Mouse (Mus musculus) frontal cortex, postnatal 14 days (tissue): Measurements from ENCODE around the gene Mtif2.
A peak's percentile ranks its signal among the peaks of the same experiment; 100 is the strongest.
"Not testable (repeated sequence)": the region's sequence is repeated elsewhere in the genome, so short reads cannot be mapped to it uniquely, and the experiment has no call there.

ENCODE experiments used
- DNase-seq, 2 experiments: peaks; one replicate each; pipeline ENCODE4 v3.0.0; 2022; ENCODE audit warnings: low spot score in 2 of 2

Mtif2 gene

GRCm38 (mm10) chr11:29525988-29526794 is at the start of gene Mtif2:
Mtif2 (plus strand) TSS chr11:29526408.
- peak; percentile 69 to 70 for DNase-seq

- no peak for DNase-seq
Measured at GRCm38 (mm10) chr11:29493135-29493534, 33.1 kb upstream of the Mtif2 start.

GRCm38 (mm10) chr11:29496962-29497361 is 29.2 kb upstream of the Mtif2 start:
- no peak for DNase-seq

- DNase-seq: no peak
Measured at GRCm38 (mm10) chr11:29503948-29504893, 22.0 kb upstream of the Mtif2 start.

- no peak for DNase-seq
Measured at GRCm38 (mm10) chr11:29504899-29505625, 21.1 kb upstream of the Mtif2 start.

GRCm38 (mm10) chr11:29509421-29509820 is 16.8 kb upstream of the Mtif2 start:
- DNase-seq: no peak

- no peak for DNase-seq
Measured at GRCm38 (mm10) chr11:29512818-29513535, 13.2 kb upstream of the Mtif2 start.

GRCm38 (mm10) chr11:29514325-29514681 is 11.9 kb upstream of the Mtif2 start:
- no peak for DNase-seq

- DNase-seq: peak; percentile 55 to 67
Measured at GRCm38 (mm10) chr11:29514682-29515412, 11.4 kb upstream of the Mtif2 start, which contains the start of gene Prorsd1. Prorsd1 (minus strand) TSS chr11:29515033.

GRCm38 (mm10) chr11:29538201-29538600 is 12.0 kb downstream of the Mtif2 start:
- no peak for DNase-seq

GRCm38 (mm10) chr11:29544225-29544945 is 18.2 kb downstream of the Mtif2 start:
- no peak for DNase-seq

GRCm38 (mm10) chr11:29545150-29545752 is 19.0 kb downstream of the Mtif2 start:
- not testable (repeated sequence) for DNase-seq

GRCm38 (mm10) chr11:29546297-29546696 is 20.1 kb downstream of the Mtif2 start:
- DNase-seq: not testable (repeated sequence)

- DNase-seq: no peak
Measured at GRCm38 (mm10) chr11:29546762-29547161, 20.6 kb downstream of the Mtif2 start.

- DNase-seq: no peak
Measured at GRCm38 (mm10) chr11:29547249-29547751, 21.1 kb downstream of the Mtif2 start.

- peak; percentile 84 to 86 for DNase-seq
Measured at GRCm38 (mm10) chr11:29547752-29548503, 21.7 kb downstream of the Mtif2 start, which contains the start of the genes Clhc1 and Rps27a. Clhc1 (plus strand) TSS chr11:29547950. Rps27a (minus strand) TSS chr11:29548109.

GRCm38 (mm10) chr11:29548504-29549424 is 22.6 kb downstream of the Mtif2 start:
- DNase-seq: no peak
